Mouse (Mus musculus): ENCODE measurements around the gene Etv4. TPM values are rescaled to one million over a fixed set of nuclear protein-coding genes. Genes with fewer than 3 reads are reported as not detected.
A peak's percentile ranks its signal among the peaks of the same experiment; 100 is the strongest.

Etv4 gene
- polyA plus RNA-seq, 1 experiment from 2014 or later = 16.0 TPM

GRCm38 (mm10) chr11:101757366-101757765 is 27.8 kb downstream of the Etv4 start:
- WGBS = 93% methylated on average over 8 of the region's 8 CpGs
- peaks cover 95% of the 10 kb centered on the region for H3K36me3 ChIP-seq
- no peak overlapping the region for H3K4me2 ChIP-seq
- peaks cover 11% of the 10 kb centered on the region for H3K4me1 ChIP-seq (replicated peaks)
- no peak overlapping the region for H3K4me3 ChIP-seq
- no peak overlapping the region for H3K9ac ChIP-seq
- H3K27ac ChIP-seq (replicated peaks) = no peak overlapping the region
- H3K27me3 ChIP-seq = no peaks in the 10 kb centered on the region
- H3K9me3 ChIP-seq = no peaks in the 10 kb centered on the region
- ATAC-seq (ENCODE audit: low read depth) = no peak

- peaks cover 95% of the 10 kb centered on the region for H3K36me3 ChIP-seq
These were observed 28.6 kb downstream of the Etv4 start for GRCm38 (mm10) chr11:101756616-101757015.

GRCm38 (mm10) chr11:101733596-101733995 is 51.6 kb downstream of the Etv4 start:
- H3K9me3 ChIP-seq = no peaks in the 10 kb centered on the region
- WGBS = 36% methylated on average over 9 of the region's 9 CpGs
- H3K4me2 ChIP-seq = peak overlapping the region; percentile 94
- H3K9ac ChIP-seq = peak overlapping the region; percentile 94
- ATAC-seq (ENCODE audit: low read depth) = no peak
- H3K36me3 ChIP-seq = peaks cover 37% of the 10 kb centered on the region
- H3K4me1 ChIP-seq (replicated peaks) = peaks cover 16% of the 10 kb centered on the region
- no peak overlapping the region for H3K27ac ChIP-seq (replicated peaks)
- peak overlapping the region; percentile 83 for H3K4me3 ChIP-seq
- no peaks in the 10 kb centered on the region for H3K27me3 ChIP-seq

More at GRCm38 (mm10) chr11:101756616-101757015, 28.6 kb downstream of the Etv4 start:
- Histone ChIP-seq H3K4me1 (replicated peaks) (peaks cover 11% of the 10 kb centered on the region), H3K4me3 (no peak overlapping the region), H3K9ac (no peak overlapping the region), H3K4me2 (no peak overlapping the region), H3K27me3 (no peaks in the 10 kb centered on the region), H3K27ac (replicated peaks) (no peak overlapping the region), H3K9me3 (no peaks in the 10 kb centered on the region)
- 95% methylated on average over 8 of the region's 8 CpGs for WGBS
- ATAC-seq (ENCODE audit: low read depth) = no peak

- Histone ChIP-seq H3K4me3 (peak within 1 kb of the TSS; percentile 83), H3K27me3 (no peaks in the 10 kb centered on the region), H3K36me3 (peaks cover 30% of the 10 kb centered on the region), H3K27ac (replicated peaks) (peak within 1 kb of the TSS; percentile 63), H3K9ac (peak within 1 kb of the TSS; percentile 94), H3K4me2 (peak within 1 kb of the TSS; percentile 94), H3K4me1 (replicated peaks) (peaks cover 16% of the 10 kb centered on the region), H3K9me3 (no peaks in the 10 kb centered on the region)
- under 1% methylated on average over 51 of the region's 51 CpGs for WGBS
- peak; percentile 96 for ATAC-seq (ENCODE audit: low read depth)
These were observed 52.4 kb downstream of the Etv4 start, which contains the start of gene Dhx8 for GRCm38 (mm10) chr11:101732518-101733440. TSS of gene Dhx8 (plus strand) at chr11:101732919.

GRCm38 (mm10) chr11:101729308-101729707 is 55.9 kb downstream of the Etv4 start:
- 71% methylated on average over 3 of the region's 3 CpGs for WGBS
- Histone ChIP-seq H3K4me1 (replicated peaks) (peaks cover 26% of the 10 kb centered on the region), H3K27me3 (no peaks in the 10 kb centered on the region), H3K27ac (replicated peaks) (no peak overlapping the region), H3K9me3 (no peaks in the 10 kb centered on the region), H3K9ac (no peak overlapping the region), H3K4me3 (no peak overlapping the region), H3K4me2 (no peak overlapping the region), H3K36me3 (no peaks in the 10 kb centered on the region)
- ATAC-seq (ENCODE audit: low read depth) = no peak

- no peak overlapping the region for H3K4me2 ChIP-seq
- H3K9ac ChIP-seq = 0 out of 2 replicates have a peak overlapping the region, but pooled peaks have one; percentile 6
- peak overlapping the region; percentile 61 for H3K27ac ChIP-seq (replicated peaks)
- no peaks in the 10 kb centered on the region for H3K36me3 ChIP-seq
- 9% methylated on average over 2 of the region's 2 CpGs for WGBS
- no peaks in the 10 kb centered on the region for H3K9me3 ChIP-seq
- H3K4me1 ChIP-seq (replicated peaks) = peaks cover 11% of the 10 kb centered on the region
- peak; percentile 50; the same call in 1 of the 2 replicates for ATAC-seq (ENCODE audit: low read depth)
- H3K27me3 ChIP-seq = no peaks in the 10 kb centered on the region
- no peak overlapping the region for H3K4me3 ChIP-seq
These were observed 58.4 kb downstream of the Etv4 start for GRCm38 (mm10) chr11:101726765-101727164.

- WGBS = 84% methylated on average over 8 of the region's 8 CpGs
- Histone ChIP-seq H3K4me3 (no peak overlapping the region), H3K27ac (replicated peaks) (no peak overlapping the region), H3K36me3 (no peaks in the 10 kb centered on the region), H3K4me2 (no peak overlapping the region), H3K9ac (no peak overlapping the region), H3K4me1 (replicated peaks) (peaks cover 11% of the 10 kb centered on the region), H3K27me3 (no peaks in the 10 kb centered on the region), H3K9me3 (no peaks in the 10 kb centered on the region)
- no peak for ATAC-seq (ENCODE audit: low read depth)
These were observed 60.1 kb downstream of the Etv4 start for GRCm38 (mm10) chr11:101725043-101725442.

- 86% methylated on average over 21 of the region's 21 CpGs for WGBS
- ATAC-seq (ENCODE audit: low read depth) = no peak
- H3K9ac ChIP-seq = no peak overlapping the region
- H3K36me3 ChIP-seq = no peaks in the 10 kb centered on the region
- no peaks in the 10 kb centered on the region for H3K9me3 ChIP-seq
- no peak overlapping the region for H3K27ac ChIP-seq (replicated peaks)
- H3K4me2 ChIP-seq = no peak overlapping the region
- no peaks in the 10 kb centered on the region for H3K27me3 ChIP-seq
- peaks cover 10% of the 10 kb centered on the region for H3K4me1 ChIP-seq (replicated peaks)
- H3K4me3 ChIP-seq = no peak overlapping the region
These were observed 65.1 kb downstream of the Etv4 start for GRCm38 (mm10) chr11:101719986-101720520.

Other genes with a start within 250 kb of the Etv4 start
- 3.0 and 3.2 TPM in 2 replicates for gene Brca1, start 233.4 kb downstream of the Etv4 start, polyA plus RNA-seq (2015; fragmentation: Nextera tagmentation; extraction: Ambion mirVana)
- 99.4 and 107 TPM in 2 replicates for gene Nbr1, start 233.2 kb downstream of the Etv4 start, polyA plus RNA-seq (2015; fragmentation: Nextera tagmentation; extraction: Ambion mirVana)
- 3.5 and 4.9 TPM in 2 replicates for gene Tmem106a, start 203.1 kb downstream of the Etv4 start, polyA plus RNA-seq (2015; fragmentation: Nextera tagmentation; extraction: Ambion mirVana)
- gene Gm11634, start 186.1 kb downstream of the Etv4 start, polyA plus RNA-seq (2015; fragmentation: Nextera tagmentation; extraction: Ambion mirVana) = not detected in 2 replicates
- gene Rdm1, start 158.2 kb downstream of the Etv4 start, polyA plus RNA-seq (2015; fragmentation: Nextera tagmentation; extraction: Ambion mirVana) = 16.0 and 16.4 TPM in 2 replicates
- 18.1 and 19.8 TPM in 2 replicates for gene Arl4d, start 119.8 kb downstream of the Etv4 start, polyA plus RNA-seq (2015; fragmentation: Nextera tagmentation; extraction: Ambion mirVana)
- 28.5 and 35.7 TPM in 2 replicates for gene Dhx8, start 52.5 kb downstream of the Etv4 start, polyA plus RNA-seq (2015; fragmentation: Nextera tagmentation; extraction: Ambion mirVana)
- gene Meox1, start 109.0 kb upstream of the Etv4 start, polyA plus RNA-seq (2015; fragmentation: Nextera tagmentation; extraction: Ambion mirVana) = 1.4 and 2.5 TPM in 2 replicates
- gene Sost, start 181.6 kb upstream of the Etv4 start, polyA plus RNA-seq (2015; fragmentation: Nextera tagmentation; extraction: Ambion mirVana) = 0.08 and 0.14 TPM in 2 replicates
- gene Cfap97d1, start 198.9 kb upstream of the Etv4 start, polyA plus RNA-seq (2015; fragmentation: Nextera tagmentation; extraction: Ambion mirVana) = not detected in 2 replicates
- gene Dusp3, start 201.6 kb upstream of the Etv4 start, polyA plus RNA-seq (2015; fragmentation: Nextera tagmentation; extraction: Ambion mirVana) = 19.7 and 20.2 TPM in 2 replicates
- 44.4 and 49.6 TPM in 2 replicates for gene Mpp3, start 243.1 kb upstream of the Etv4 start, polyA plus RNA-seq (2015; fragmentation: Nextera tagmentation; extraction: Ambion mirVana)